Mouse (Mus musculus) midbrain, postnatal 0 days (tissue): ENCODE data around the gene Aebp2. TPM values are rescaled to one million over a fixed set of nuclear protein-coding genes. Genes with fewer than 3 reads are reported as not detected.

Experiments used
- ATAC-seq: fragments of 200-750 bp; cut with Nextera tagmentation; 2 replicates; pipeline ENCODE4 v1.8.0; 2017; ENCODE audit warnings: moderate number of reproducible peaks, mild to moderate bottlenecking, moderate TSS enrichment, moderate library complexity; ENCODE audit not compliant: low FRiP score
- DNase-seq: peaks from one replicate; pipeline ENCODE4 v3.0.0-alpha.2; 2015; ENCODE audit warnings: low spot score
- H3K27ac ChIP-seq: fragments of 300-500 bp; sonication (generic); 2 replicates; pipeline ENCODE4 v1.5.1; 2014; ENCODE audit warnings: low read depth, mild to moderate bottlenecking, low read length, mixed read lengths
- H3K27me3 ChIP-seq: fragments of 300-500 bp; sonication (generic); 2 replicates; pipeline ENCODE4 v1.6.1; 2014; ENCODE audit warnings: low read length, control low read depth, mixed read lengths; ENCODE audit not compliant: insufficient read depth
- H3K36me3 ChIP-seq: fragments of 300-500 bp; sonication (generic); 2 replicates; pipeline ENCODE4 v1.6.1; 2014; ENCODE audit warnings: low read length, control low read depth, mixed read lengths; ENCODE audit not compliant: insufficient read depth
- H3K4me1 ChIP-seq: fragments of 300-500 bp; sonication (generic); 2 replicates; pipeline ENCODE4 v1.6.1; 2014; ENCODE audit warnings: mild to moderate bottlenecking, control low read depth, antibody characterized with exemption, low read length, mixed read lengths; ENCODE audit not compliant: insufficient read depth
- H3K4me2 ChIP-seq: fragments of 300-500 bp; sonication (generic); 2 replicates; pipeline ENCODE4 v1.6.1; 2014; ENCODE audit warnings: low read depth, mild to moderate bottlenecking, low read length, mixed read lengths; ENCODE audit not compliant: poor library complexity, severe bottlenecking
- H3K4me3 ChIP-seq: fragments of 300-500 bp; sonication (generic); 2 replicates; pipeline ENCODE4 v1.5.1; 2014; ENCODE audit warnings: low read depth, mild to moderate bottlenecking, low read length, moderate library complexity
- H3K9ac ChIP-seq: fragments of 300-500 bp; sonication (generic); replicated peaks from 2 replicates; pipeline ENCODE4 v1.6.1; 2014; ENCODE audit warnings: mild to moderate bottlenecking, low read length, moderate library complexity, mixed read lengths; ENCODE audit not compliant: poor library complexity, severe bottlenecking
- H3K9me3 ChIP-seq: fragments of 300-500 bp; sonication (generic); 2 replicates; pipeline ENCODE4 v1.6.1; 2016; ENCODE audit warnings: low read length, control low read depth
- CTCF ChIP-seq: IDR thresholded peaks from 2 replicates; pipeline ENCODE4 v1.5.1; 2016; ENCODE audit warnings: antibody characterized with exemption, mild to moderate bottlenecking
- WGBS: fragments of 180-500 bp; shearing (Covaris S2); extraction: QIAGEN DNeasy Blood & Tissue Kit; methylation state at CpG from one replicate; pipeline ENCODE4 v1.1.7; 2014; 5-methylcytosine and 5-hydroxymethylcytosine counted together
- polyA plus RNA-seq: library from polyadenylated mRNA; unstranded; fragments of >200 nt; fragmentation: Nextera tagmentation; extraction: Ambion mirVana; gene quantifications from 2 replicates; pipeline ENCODE4 v1.2.1, GENCODE M21; 2015
- total RNA-seq: library from RNA; depleted of rRNA; stranded (reverse); fragments of >200 nt; gene quantifications from 2 replicates; pipeline ENCODE4 v1.2.3, GENCODE M21; 2014; rRNA removed

The Aebp2 gene
- total and polyA plus RNA-seq, 2 experiments from 2014 or later: 5.3 to 31.5 TPM

GRCm38 (mm10) chr6:140714905-140715365, 92.5 kb downstream of the Aebp2 start:
- TF ChIP-seq CTCF: peak; percentile 98
- no peak overlapping the region for H3K4me3 ChIP-seq
- no peaks in the 10 kb centered on the region for H3K4me1 ChIP-seq
- H3K27me3 ChIP-seq: no peaks in the 10 kb centered on the region
- no peak overlapping the region for H3K9ac ChIP-seq
- 23% methylated on average over 10 of the region's 10 CpGs for WGBS
- ATAC-seq (peak; percentile 70), DNase-seq (peak; percentile 92)
- H3K4me2 ChIP-seq: no peak overlapping the region
- no peaks in the 10 kb centered on the region for H3K36me3 ChIP-seq
- H3K27ac ChIP-seq: no peak overlapping the region
- peaks cover 4% of the 10 kb centered on the region; the same call in 1 of the 2 replicates for H3K9me3 ChIP-seq

GRCm38 (mm10) chr6:140722058-140722457, 99.6 kb downstream of the Aebp2 start:
- Histone ChIP-seq H3K4me2 (no peak overlapping the region), H3K4me1 (no peaks in the 10 kb centered on the region), H3K9ac (no peak overlapping the region), H3K27ac (no peak overlapping the region), H3K4me3 (no peak overlapping the region), H3K36me3 (no peaks in the 10 kb centered on the region), H3K9me3 (peaks cover 4% of the 10 kb centered on the region; the same call in 1 of the 2 replicates), H3K27me3 (no peaks in the 10 kb centered on the region)
- DNase-seq (no peak), ATAC-seq (no peak)
- no peak for TF ChIP-seq CTCF
- 82% methylated on average over 10 of the region's 10 CpGs for WGBS

Other genes starting within 250 kb of the Aebp2 start
- gene Plekha5, start 198.6 kb upstream of the Aebp2 start, total RNA-seq: 28.8 and 39.4 TPM in 2 replicates
- 21.8 and 24.2 TPM in 2 replicates for gene Plekha5, start 198.6 kb upstream of the Aebp2 start, polyA plus RNA-seq
- not detected in 2 replicates for gene Gm11077, start 106.6 kb downstream of the Aebp2 start, total RNA-seq
- gene Gm11077, start 106.6 kb downstream of the Aebp2 start, polyA plus RNA-seq: not detected in 2 replicates